Mouse (Mus musculus): ENCODE data around the gene Mier3. TPM values are rescaled to one million over a fixed set of nuclear protein-coding genes. Genes with fewer than 3 reads are reported as not detected.

Gene Mier3
- polyA plus RNA-seq, 1 experiment from 2014 or later: 16.8 TPM

DNA sequence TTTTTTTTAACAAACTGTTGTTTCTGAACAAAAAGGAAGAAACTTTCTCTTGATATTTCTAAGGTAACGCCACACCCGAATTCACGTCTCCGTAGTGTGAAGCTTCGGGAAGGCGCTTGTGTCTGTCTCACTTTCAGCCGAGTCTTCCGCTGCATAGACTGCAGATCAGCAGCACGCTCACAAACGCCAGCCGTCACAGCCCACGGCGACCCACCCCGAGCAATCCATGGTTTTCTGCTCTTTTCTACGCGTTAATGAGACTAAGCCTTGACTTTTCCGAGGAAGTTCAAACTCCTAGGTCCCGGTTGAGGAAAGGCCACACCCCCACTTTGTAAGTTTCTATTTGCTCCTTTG, 44.0 kb downstream of the Mier3 start:
- 0 out of 2 replicates have a peak, but pooled peaks cover 2% of the 10 kb centered on the region for H3K4me1 ChIP-seq (ENCODE audit: control insufficient read depth, insufficient read depth, low read length)
- H3K4me3 ChIP-seq (ENCODE audit: low read depth, low read length): peak overlapping the region; percentile 66
- no peak; the same call in 1 of the 2 replicates for ATAC-seq (replicated peaks; ENCODE audit: insufficient number of reproducible peaks, low FRiP score, low TSS enrichment)
- H3K27ac ChIP-seq (ENCODE audit: low read depth, low read length): peak overlapping the region; percentile 62
- peaks cover 4% of the 10 kb centered on the region for H3K9me3 ChIP-seq (replicated peaks; ENCODE audit: control insufficient read depth, low read length)
- peak overlapping the region; percentile 82 for H3K4me2 ChIP-seq
- WGBS (ENCODE audit: insufficient replicate concordance): under 1% methylated on average over 18 of the region's 18 CpGs
- H3K36me3 ChIP-seq (ENCODE audit: control insufficient read depth, insufficient read depth, low read length): no peaks in the 10 kb centered on the region
- peak overlapping the region; percentile 74 for H3K9ac ChIP-seq (ENCODE audit: low read depth, low read length)
- H3K27me3 ChIP-seq (ENCODE audit: control insufficient read depth, insufficient read depth, low read length): no peaks in the 10 kb centered on the region

DNA sequence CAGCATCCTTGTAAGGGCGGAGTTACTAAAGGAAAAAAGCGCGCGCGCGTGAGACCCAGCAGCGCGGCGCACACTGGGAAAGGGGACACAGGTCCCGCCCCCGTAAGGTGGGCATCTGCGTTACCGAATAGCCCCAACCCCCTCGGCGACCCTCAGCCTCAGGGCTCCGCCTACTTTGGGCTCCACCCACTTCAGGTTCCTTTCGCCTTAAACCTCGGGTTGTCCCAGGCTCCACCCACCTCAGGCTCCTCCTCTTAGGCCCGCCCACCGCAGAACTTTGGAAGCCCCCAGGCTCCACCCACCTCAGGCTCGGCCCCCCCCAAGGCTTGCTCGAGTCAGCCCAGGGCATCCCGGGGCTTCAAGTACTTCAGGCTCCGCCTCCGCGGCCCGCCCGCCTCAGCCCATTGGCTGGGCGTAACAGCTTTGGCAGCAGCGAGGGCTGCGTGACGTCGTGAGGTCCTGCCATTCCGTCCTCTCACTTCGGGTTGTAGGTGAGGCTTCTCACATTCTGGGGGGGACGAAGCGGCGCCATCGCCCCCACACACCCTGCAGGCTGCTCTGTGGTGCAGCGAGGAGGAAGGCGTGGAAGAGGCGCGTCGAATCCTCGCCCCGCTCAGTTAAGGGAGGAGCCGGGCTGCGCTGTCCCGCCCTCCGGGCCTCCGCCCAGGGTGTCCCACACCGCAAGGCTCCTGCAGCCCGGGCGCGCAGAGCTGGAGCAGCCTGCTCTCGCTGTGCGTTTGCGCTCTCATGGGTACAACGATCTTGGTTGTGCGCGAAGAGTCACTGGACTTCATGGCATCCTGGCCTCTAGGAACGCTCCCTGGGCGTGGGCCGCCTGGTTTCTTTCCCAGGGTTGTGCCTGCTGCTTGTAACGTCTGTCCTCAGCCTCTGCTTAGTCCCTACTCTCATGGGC, 44.6 kb downstream of the Mier3 start:
- Histone ChIP-seq H3K27me3 (ENCODE audit: control insufficient read depth, insufficient read depth, low read length) (no peaks in the 10 kb centered on the region), H3K36me3 (ENCODE audit: control insufficient read depth, insufficient read depth, low read length) (no peaks in the 10 kb centered on the region), H3K4me3 (ENCODE audit: low read depth, low read length) (peak overlapping the region; percentile 66), H3K27ac (ENCODE audit: low read depth, low read length) (peak overlapping the region; percentile 89), H3K4me2 (peak overlapping the region; percentile 82), H3K4me1 (ENCODE audit: control insufficient read depth, insufficient read depth, low read length) (0 out of 2 replicates have a peak, but pooled peaks cover 2% of the 10 kb centered on the region), H3K9me3 (replicated peaks; ENCODE audit: control insufficient read depth, low read length) (peaks cover 4% of the 10 kb centered on the region), H3K9ac (ENCODE audit: low read depth, low read length) (peak overlapping the region; percentile 74)
- peak; percentile 99 for ATAC-seq (replicated peaks; ENCODE audit: insufficient number of reproducible peaks, low FRiP score, low TSS enrichment)
- WGBS (ENCODE audit: insufficient replicate concordance): under 1% methylated on average over 59 of the region's 65 CpGs

GRCm38 (mm10) chr13:111726898-111727297, 46.1 kb downstream of the Mier3 start:
- Histone ChIP-seq H3K4me1 (ENCODE audit: control insufficient read depth, insufficient read depth, low read length) (0 out of 2 replicates have a peak, but pooled peaks cover 2% of the 10 kb centered on the region), H3K4me3 (ENCODE audit: low read depth, low read length) (no peak overlapping the region), H3K27ac (ENCODE audit: low read depth, low read length) (no peak overlapping the region), H3K27me3 (ENCODE audit: control insufficient read depth, insufficient read depth, low read length) (no peaks in the 10 kb centered on the region), H3K9ac (ENCODE audit: low read depth, low read length) (no peak overlapping the region), H3K9me3 (replicated peaks; ENCODE audit: control insufficient read depth, low read length) (peaks cover 4% of the 10 kb centered on the region), H3K36me3 (ENCODE audit: control insufficient read depth, insufficient read depth, low read length) (no peaks in the 10 kb centered on the region), H3K4me2 (no peak overlapping the region)
- ATAC-seq (replicated peaks; ENCODE audit: insufficient number of reproducible peaks, low FRiP score, low TSS enrichment): no peak
- WGBS (ENCODE audit: insufficient replicate concordance): 89% methylated on average over 5 of the region's 5 CpGs

- WGBS (ENCODE audit: insufficient replicate concordance): 70% methylated on average over 7 of the region's 7 CpGs
- Histone ChIP-seq H3K9ac (ENCODE audit: low read depth, low read length) (no peak overlapping the region), H3K36me3 (ENCODE audit: control insufficient read depth, insufficient read depth, low read length) (no peaks in the 10 kb centered on the region), H3K9me3 (replicated peaks; ENCODE audit: control insufficient read depth, low read length) (no peaks in the 10 kb centered on the region), H3K4me2 (no peak overlapping the region), H3K27ac (ENCODE audit: low read depth, low read length) (no peak overlapping the region), H3K4me1 (ENCODE audit: control insufficient read depth, insufficient read depth, low read length) (no peaks in the 10 kb centered on the region), H3K27me3 (ENCODE audit: control insufficient read depth, insufficient read depth, low read length) (no peaks in the 10 kb centered on the region), H3K4me3 (ENCODE audit: low read depth, low read length) (no peak overlapping the region)
- ATAC-seq (replicated peaks; ENCODE audit: insufficient number of reproducible peaks, low FRiP score, low TSS enrichment): no peak
Measured at GRCm38 (mm10) chr13:111741204-111741990, 60.6 kb downstream of the Mier3 start.

DNA sequence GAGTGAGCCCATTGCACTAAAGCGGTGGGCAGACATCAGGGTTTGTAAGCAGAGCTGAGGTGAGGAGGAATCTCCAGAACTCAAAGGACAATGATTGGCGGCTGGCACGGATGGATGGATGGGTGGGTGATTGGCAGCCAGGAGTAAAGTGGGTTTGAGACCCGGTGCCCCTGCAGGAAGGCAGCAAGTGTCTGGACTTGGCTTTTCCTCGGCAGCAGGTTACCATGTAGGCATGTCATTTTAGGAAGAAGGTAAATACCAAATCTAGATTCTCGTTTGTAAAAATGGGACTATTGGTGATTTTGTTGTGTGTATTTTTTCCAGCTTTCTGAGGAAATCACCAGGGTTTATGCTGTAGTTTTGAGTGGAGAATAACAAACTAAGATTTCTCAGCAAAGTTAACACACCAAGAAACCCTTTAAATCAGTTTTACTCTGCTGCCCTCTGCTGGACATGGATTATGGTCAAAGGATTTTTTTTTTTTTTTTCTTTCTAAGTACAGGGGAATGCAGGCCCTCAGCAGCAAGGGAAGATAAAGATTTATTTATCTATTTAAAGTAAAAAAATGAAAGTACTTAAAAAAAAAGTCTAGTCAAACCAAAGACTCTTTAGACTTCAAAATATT, 61.3 kb downstream of the Mier3 start:
- H3K9me3 ChIP-seq (replicated peaks; ENCODE audit: control insufficient read depth, low read length): no peaks in the 10 kb centered on the region

GRCm38 (mm10) chr13:111744233-111745000, 63.6 kb downstream of the Mier3 start:
- Histone ChIP-seq H3K4me3 (ENCODE audit: low read depth, low read length) (no peak overlapping the region), H3K36me3 (ENCODE audit: control insufficient read depth, insufficient read depth, low read length) (peaks cover 13% of the 10 kb centered on the region), H3K9me3 (replicated peaks; ENCODE audit: control insufficient read depth, low read length) (no peaks in the 10 kb centered on the region), H3K4me2 (no peak overlapping the region), H3K27me3 (ENCODE audit: control insufficient read depth, insufficient read depth, low read length) (no peaks in the 10 kb centered on the region), H3K27ac (ENCODE audit: low read depth, low read length) (no peak overlapping the region), H3K9ac (ENCODE audit: low read depth, low read length) (no peak overlapping the region), H3K4me1 (ENCODE audit: control insufficient read depth, insufficient read depth, low read length) (no peaks in the 10 kb centered on the region)
- ATAC-seq (replicated peaks; ENCODE audit: insufficient number of reproducible peaks, low FRiP score, low TSS enrichment): no peak
- 59% methylated on average over 6 of the region's 6 CpGs for WGBS (ENCODE audit: insufficient replicate concordance)

More for the DNA sequence above, 61.3 kb downstream of the Mier3 start:
- no peak for ATAC-seq (replicated peaks; ENCODE audit: insufficient number of reproducible peaks, low FRiP score, low TSS enrichment)
- Histone ChIP-seq H3K9ac (ENCODE audit: low read depth, low read length) (no peak overlapping the region), H3K4me1 (ENCODE audit: control insufficient read depth, insufficient read depth, low read length) (no peaks in the 10 kb centered on the region), H3K36me3 (ENCODE audit: control insufficient read depth, insufficient read depth, low read length) (no peaks in the 10 kb centered on the region), H3K4me2 (no peak overlapping the region), H3K27ac (ENCODE audit: low read depth, low read length) (no peak overlapping the region), H3K4me3 (ENCODE audit: low read depth, low read length) (no peak overlapping the region), H3K27me3 (ENCODE audit: control insufficient read depth, insufficient read depth, low read length) (no peaks in the 10 kb centered on the region)
- WGBS (ENCODE audit: insufficient replicate concordance): 62% methylated on average over 6 of the region's 6 CpGs

DNA sequence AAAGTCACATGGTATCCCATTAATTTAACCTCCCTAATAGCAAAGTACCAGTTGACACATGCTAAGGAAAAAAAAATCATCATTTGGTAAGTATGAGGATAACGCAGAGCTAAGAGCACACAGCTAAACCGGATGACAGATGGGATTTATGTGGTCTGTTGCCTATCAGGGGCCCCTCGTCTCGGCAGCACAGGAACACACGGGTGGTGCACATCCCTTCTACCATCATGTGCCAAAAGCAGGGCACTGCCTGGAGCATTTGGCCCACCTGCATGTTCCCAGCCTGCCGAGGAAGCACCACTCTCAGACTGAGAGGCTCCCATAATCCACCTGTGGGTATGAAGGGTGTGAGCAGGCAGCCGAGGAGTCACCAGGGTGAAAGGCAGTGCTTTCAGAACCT, 64.4 kb downstream of the Mier3 start:
- no peaks in the 10 kb centered on the region for H3K27me3 ChIP-seq (ENCODE audit: control insufficient read depth, insufficient read depth, low read length)
- H3K9ac ChIP-seq (ENCODE audit: low read depth, low read length): no peak overlapping the region
- no peaks in the 10 kb centered on the region for H3K9me3 ChIP-seq (replicated peaks; ENCODE audit: control insufficient read depth, low read length)
- no peak overlapping the region for H3K4me2 ChIP-seq
- 68% methylated on average over 7 of the region's 7 CpGs for WGBS (ENCODE audit: insufficient replicate concordance)
- ATAC-seq (replicated peaks; ENCODE audit: insufficient number of reproducible peaks, low FRiP score, low TSS enrichment): no peak
- H3K4me1 ChIP-seq (ENCODE audit: control insufficient read depth, insufficient read depth, low read length): no peaks in the 10 kb centered on the region
- no peak overlapping the region for H3K4me3 ChIP-seq (ENCODE audit: low read depth, low read length)
- H3K36me3 ChIP-seq (ENCODE audit: control insufficient read depth, insufficient read depth, low read length): peaks cover 21% of the 10 kb centered on the region
- H3K27ac ChIP-seq (ENCODE audit: low read depth, low read length): no peak overlapping the region

GRCm38 (mm10) chr13:111746831-111747230, 66.1 kb downstream of the Mier3 start:
- H3K9me3 ChIP-seq (replicated peaks; ENCODE audit: control insufficient read depth, low read length): no peaks in the 10 kb centered on the region
- no peak overlapping the region for H3K27ac ChIP-seq (ENCODE audit: low read depth, low read length)
- H3K27me3 ChIP-seq (ENCODE audit: control insufficient read depth, insufficient read depth, low read length): no peaks in the 10 kb centered on the region
- H3K9ac ChIP-seq (ENCODE audit: low read depth, low read length): no peak overlapping the region
- no peak for ATAC-seq (replicated peaks; ENCODE audit: insufficient number of reproducible peaks, low FRiP score, low TSS enrichment)
- H3K36me3 ChIP-seq (ENCODE audit: control insufficient read depth, insufficient read depth, low read length): peaks cover 25% of the 10 kb centered on the region
- H3K4me2 ChIP-seq: no peak overlapping the region
- 85% methylated on average over 5 of the region's 5 CpGs for WGBS (ENCODE audit: insufficient replicate concordance)
- no peak overlapping the region for H3K4me3 ChIP-seq (ENCODE audit: low read depth, low read length)
- no peaks in the 10 kb centered on the region for H3K4me1 ChIP-seq (ENCODE audit: control insufficient read depth, insufficient read depth, low read length)
